Mouse (Mus musculus) ES-Bruce4 (cell line): ENCODE data around the gene Fam169a. TPM values are rescaled to one million over a fixed set of nuclear protein-coding genes. Genes with fewer than 3 reads are reported as not detected.
"Not testable (repeated sequence)": the region's sequence is repeated elsewhere in the genome, so short reads cannot be mapped to it uniquely, and the experiment has no call there.

Source experiments
- H3K27ac ChIP-seq: 2 replicates; pipeline ENCODE4 v1.5.1; 2012; ENCODE audit warnings: low read length, inconsistent platforms; ENCODE audit not compliant: insufficient read depth
- H3K27me3 ChIP-seq: 2 replicates; pipeline ENCODE4 v1.6.1; 2012; ENCODE audit warnings: mild to moderate bottlenecking, low read length, inconsistent platforms; ENCODE audit not compliant: control insufficient read depth, poor library complexity, insufficient read depth, severe bottlenecking
- H3K36me3 ChIP-seq: 2 replicates; pipeline ENCODE4 v1.6.1; 2012; ENCODE audit warnings: inconsistent platforms, mild to moderate bottlenecking, low read length, moderate library complexity; ENCODE audit not compliant: control insufficient read depth, poor library complexity, insufficient read depth, severe bottlenecking
- H3K4me1 ChIP-seq: one replicate; pipeline ENCODE4 v1.8.1; 2011; ENCODE audit warnings: low read length; ENCODE audit not compliant: control insufficient read depth, insufficient read depth
- H3K4me3 ChIP-seq: 2 replicates; pipeline ENCODE4 v1.5.1; 2011; ENCODE audit warnings: low read depth, mild to moderate bottlenecking, low read length
- H3K9ac ChIP-seq: 2 replicates; pipeline ENCODE4 v1.6.1; 2012; ENCODE audit warnings: low read depth, mild to moderate bottlenecking, inconsistent platforms; ENCODE audit not compliant: poor library complexity, severe bottlenecking
- H3K9me3 ChIP-seq: replicated peaks from 2 replicates; pipeline ENCODE4 v1.6.1; 2012; ENCODE audit warnings: mild to moderate bottlenecking, low read length, inconsistent platforms; ENCODE audit not compliant: control insufficient read depth, poor library complexity, insufficient read depth, severe bottlenecking
- CTCF ChIP-seq: IDR thresholded peaks from one replicate; pipeline ENCODE4 v1.8.1; 2011; ENCODE audit warnings: low read depth, low read length
- EP300 ChIP-seq: IDR thresholded peaks from 2 replicates; pipeline ENCODE4 v1.6.1; 2011; ENCODE audit warnings: low read depth, low read length; ENCODE audit not compliant: insufficient read depth
- POLR2A ChIP-seq: IDR thresholded peaks from one replicate; pipeline ENCODE4 v1.8.1; 2011; ENCODE audit warnings: low read length; ENCODE audit not compliant: insufficient read depth
- polyA plus RNA-seq: library from polyadenylated mRNA; stranded (reverse); fragments of >200 nt; gene quantifications from 2 replicates; pipeline ENCODE4 v1.2.4, GENCODE M21; 2011; ENCODE audit warnings: low read depth; ENCODE audit not compliant: missing spikeins, insufficient read depth, insufficient read length

Gene Fam169a
- polyA plus RNA-seq, 1 experiment = 81.9 TPM

DNA sequence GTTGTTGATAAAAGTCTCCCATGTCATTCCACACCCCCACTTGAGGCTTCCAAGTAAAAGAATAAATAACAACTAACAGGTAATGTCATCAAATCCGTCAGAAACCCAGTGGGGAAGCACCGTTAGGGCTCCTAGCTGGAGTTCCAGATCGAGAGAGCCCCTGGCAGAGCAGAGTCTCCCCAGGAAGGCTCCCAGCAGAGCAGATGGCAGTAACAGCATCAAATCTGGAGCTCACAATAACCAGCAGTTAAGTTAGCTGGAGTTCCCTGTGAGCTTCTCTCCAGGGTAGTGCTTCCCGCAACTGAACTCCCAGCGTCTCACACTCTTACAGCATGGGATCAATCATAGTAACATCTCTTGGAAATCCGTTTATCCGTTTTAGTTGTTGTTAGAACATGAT is 37.9 kb downstream of the Fam169a start:
- no peaks in the 10 kb centered on the region for H3K27me3 ChIP-seq
- no peaks in the 10 kb centered on the region for H3K9me3 ChIP-seq
- H3K9ac ChIP-seq = no peak overlapping the region
- H3K4me3 ChIP-seq = no peak overlapping the region
- H3K4me1 ChIP-seq = peaks cover 4% of the 10 kb centered on the region
- peak overlapping the region; percentile 38; the same call in 1 of the 2 replicates for H3K27ac ChIP-seq
- TF ChIP-seq POLR2A (no peak), EP300 (no peak), CTCF (no peak)
- peaks cover 36% of the 10 kb centered on the region for H3K36me3 ChIP-seq

DNA sequence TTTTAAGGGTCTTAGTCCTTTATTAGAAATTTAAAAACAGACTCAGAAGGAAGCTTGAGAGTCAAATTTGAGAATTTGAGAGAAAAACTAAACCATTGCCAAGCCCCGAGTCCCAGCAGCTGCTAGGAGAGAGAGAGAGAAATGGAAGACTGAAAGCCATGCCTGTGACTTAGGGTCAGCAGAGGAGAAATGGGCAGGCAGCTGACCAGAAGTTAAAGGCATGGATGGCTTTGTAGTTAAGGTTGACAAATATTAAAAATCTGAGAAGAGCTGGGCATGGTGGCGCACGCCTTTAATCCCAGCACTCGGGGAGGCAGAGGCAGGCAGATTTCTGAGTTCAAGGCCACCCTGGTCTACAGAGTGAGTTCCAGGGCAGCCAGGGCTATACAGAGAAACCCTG is 40.6 kb downstream of the Fam169a start:
- not testable (repeated sequence) for H3K9ac ChIP-seq, H3K4me1 ChIP-seq, H3K27ac ChIP-seq, H3K27me3 ChIP-seq, H3K9me3 ChIP-seq, H3K4me3 ChIP-seq
- H3K36me3 ChIP-seq = peaks cover 55% of the 10 kb centered on the region

DNA sequence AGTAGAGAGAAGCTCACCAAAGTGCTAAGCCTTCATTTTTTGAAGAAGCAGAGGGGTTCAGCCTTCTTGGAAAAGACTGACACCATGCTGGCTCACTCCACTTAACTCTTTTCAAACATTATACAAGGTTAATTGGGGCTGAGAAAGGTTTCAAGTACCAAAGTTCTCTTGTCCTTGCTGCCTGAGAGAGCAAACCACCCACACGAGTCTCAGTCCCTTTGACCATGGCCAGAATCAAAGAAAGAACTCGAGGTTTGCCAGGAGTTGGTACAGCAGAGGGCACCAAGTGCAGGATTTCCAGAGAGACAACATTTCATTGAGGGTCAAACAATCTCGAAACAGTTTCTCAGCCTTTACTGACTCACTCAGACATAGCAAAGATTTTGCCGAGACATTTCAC is 42.0 kb downstream of the Fam169a start:
- Histone ChIP-seq H3K9ac (no peak overlapping the region), H3K27me3 (no peaks in the 10 kb centered on the region), H3K9me3 (no peaks in the 10 kb centered on the region), H3K27ac (no peak overlapping the region), H3K4me3 (no peak overlapping the region), H3K36me3 (peaks cover 67% of the 10 kb centered on the region), H3K4me1 (no peaks in the 10 kb centered on the region)
- no peak for TF ChIP-seq POLR2A
- no peak for TF ChIP-seq EP300
- no peak for TF ChIP-seq CTCF

DNA sequence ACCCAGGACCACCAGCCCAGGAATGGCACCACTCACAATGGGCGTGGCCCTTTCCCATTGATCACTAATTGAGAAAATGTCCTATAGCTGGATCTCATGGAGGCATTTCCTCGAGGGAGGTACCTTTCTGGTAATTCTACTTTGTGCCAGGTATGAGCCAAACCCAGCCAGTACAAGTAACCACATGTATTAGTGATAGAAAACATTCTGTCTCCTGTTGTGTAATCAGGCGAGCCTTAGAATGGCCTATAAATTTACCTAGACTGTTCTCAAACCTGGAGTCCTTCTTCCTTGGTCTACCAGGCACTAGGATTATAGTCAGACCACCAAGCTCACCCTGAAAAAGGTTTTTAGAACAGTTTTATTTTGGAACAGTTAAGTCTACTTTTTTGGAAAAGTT is 54.3 kb downstream of the Fam169a start:
- TF ChIP-seq POLR2A (no peak), CTCF (no peak), EP300 (no peak)
- Histone ChIP-seq H3K36me3 (peaks cover 79% of the 10 kb centered on the region), H3K9ac (no peak overlapping the region), H3K27ac (no peak overlapping the region), H3K4me1 (no peaks in the 10 kb centered on the region), H3K27me3 (no peaks in the 10 kb centered on the region), H3K4me3 (no peak overlapping the region), H3K9me3 (no peaks in the 10 kb centered on the region)

DNA sequence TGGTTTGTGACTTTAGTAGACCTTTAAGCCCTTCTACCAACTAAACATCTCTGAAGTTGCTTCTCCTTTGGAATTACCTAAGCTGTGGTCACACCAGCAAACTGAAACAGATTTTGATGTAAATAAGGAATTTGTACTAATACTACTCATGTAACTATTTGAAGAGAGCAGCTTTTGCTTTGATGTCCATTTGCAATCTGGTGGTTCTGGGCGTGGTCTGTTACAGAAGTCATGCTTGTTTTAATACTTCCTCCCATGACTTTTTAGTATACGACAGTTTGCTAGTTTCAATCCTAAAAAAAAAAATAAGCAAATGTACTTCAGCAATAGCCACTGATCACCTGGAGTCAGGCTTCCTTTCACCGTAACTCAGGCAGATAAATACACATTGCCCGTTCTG is 62.6 kb downstream of the Fam169a start:
- not testable (repeated sequence) for H3K4me3 ChIP-seq, H3K27ac ChIP-seq, H3K9me3 ChIP-seq, H3K27me3 ChIP-seq, H3K4me1 ChIP-seq, H3K9ac ChIP-seq
- peaks cover 40% of the 10 kb centered on the region for H3K36me3 ChIP-seq

DNA sequence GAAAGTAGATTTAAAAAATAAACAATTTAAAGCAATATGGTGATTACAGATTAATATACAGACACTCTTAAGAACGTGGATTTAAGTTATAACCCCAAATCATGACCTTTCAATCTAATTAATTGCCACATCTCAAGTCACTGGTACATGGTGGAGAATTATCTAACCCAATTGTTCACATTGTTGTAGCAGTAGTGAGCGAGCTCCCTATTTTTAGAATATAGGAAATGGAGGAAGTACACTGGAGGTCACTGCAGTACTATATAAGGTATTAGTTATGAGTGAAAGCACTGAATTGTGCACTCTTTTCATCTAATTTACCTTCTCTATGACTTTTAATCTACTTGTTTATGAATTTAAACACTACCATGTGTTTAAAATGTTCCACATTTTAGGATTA is 63.3 kb downstream of the Fam169a start:
- not testable (repeated sequence) for H3K9ac ChIP-seq, H3K27me3 ChIP-seq, H3K4me1 ChIP-seq, H3K27ac ChIP-seq, H3K9me3 ChIP-seq, H3K4me3 ChIP-seq
- peaks cover 39% of the 10 kb centered on the region for H3K36me3 ChIP-seq
